Mouse (Mus musculus): ENCODE measurements around the gene Hdhd5. TPM values are rescaled to one million over a fixed set of nuclear protein-coding genes. Genes with fewer than 3 reads are reported as not detected.

Hdhd5 gene
- total RNA-seq, 2 experiments from 2014 or later, result 17.7 to 22.2 TPM

GRCm38 (mm10) chr6:120463086-120463871 is 67.8 kb downstream of the Hdhd5 start, which contains the start of gene Il17ra:
TSS of gene Il17ra (plus strand) at chr6:120463247.
- intact Hi-C loops (cut with DNase I), result no loop called here
- peak; percentile 77 to 79 for DNase-seq

DNA sequence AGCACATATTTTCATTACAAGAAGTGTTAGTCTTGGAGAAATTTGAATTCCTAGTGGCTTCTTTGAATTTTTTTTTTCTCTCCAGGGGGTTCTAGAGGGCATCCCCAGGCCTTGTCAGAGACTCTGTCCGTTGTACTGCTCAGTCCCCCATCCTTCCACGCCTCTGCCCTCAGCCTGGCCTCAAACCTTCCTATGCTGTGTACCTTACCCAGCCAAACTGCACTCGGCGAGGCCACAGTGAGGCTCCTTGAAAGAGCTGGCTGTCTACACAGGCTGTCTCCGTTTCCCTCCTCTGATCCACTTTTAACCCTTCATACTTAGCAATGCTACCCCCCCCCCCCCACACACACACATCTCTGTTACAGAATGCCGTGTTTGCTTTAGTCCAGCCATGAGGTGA is 68.9 kb downstream of the Hdhd5 start:
- intact Hi-C loops (cut with DNase I), result no loop called here
- no peak for DNase-seq

DNA sequence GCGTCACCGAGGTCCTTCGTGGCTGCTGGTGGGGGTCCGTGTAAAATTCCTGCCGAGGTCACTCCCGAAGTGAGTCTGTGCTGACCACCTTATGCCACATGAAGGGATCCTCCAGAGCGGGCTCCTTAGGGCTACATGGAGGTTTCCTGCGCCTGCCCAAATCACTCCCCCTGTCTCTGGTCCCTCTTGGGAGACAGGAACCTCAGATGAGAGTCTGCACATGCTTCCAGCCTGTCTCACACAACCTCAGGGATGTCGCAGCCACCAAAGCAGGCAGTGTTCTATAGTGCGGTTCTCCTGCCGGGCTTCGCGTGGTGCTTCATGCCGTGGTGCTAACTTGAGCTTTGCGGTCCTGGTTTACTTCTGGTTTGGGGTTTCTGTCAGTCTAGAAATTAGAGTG is 69.9 kb downstream of the Hdhd5 start:
- DNase-seq, result no peak
- intact Hi-C loops (cut with DNase I), result no loop called here

Other genes with a start within 250 kb of the Hdhd5 start
- gene D330020A13Rik, start 237.0 kb downstream of the Hdhd5 start, total RNA-seq (2021), result not detected
- gene B4galnt3, start 236.8 kb downstream of the Hdhd5 start, total RNA-seq (2021), result under 1 TPM; 0.27 to 0.39 TPM
- gene Kdm5a, start 167.2 kb downstream of the Hdhd5 start, total RNA-seq (2021), result 10 to 100 TPM; 31.4 to 33.9 TPM
- 1 to 10 TPM; 4.1 to 5.8 TPM for gene Ccdc77, start 166.9 kb downstream of the Hdhd5 start, total RNA-seq (2021)
- gene Il17ra, start 68.1 kb downstream of the Hdhd5 start, total RNA-seq (2021), result 1 to 10 TPM; 2.9 to 3.5 TPM
- not detected for gene Tmem121b, start 37.5 kb downstream of the Hdhd5 start, total RNA-seq (2021)
- 10 to 100 TPM; 16.4 to 20.3 TPM for gene Cecr2, start 135.1 kb upstream of the Hdhd5 start, total RNA-seq (2021)
- under 1 TPM in 1 of 2 experiments, not detected in 1; 0.25 TPM for gene Slc25a18, start 242.3 kb upstream of the Hdhd5 start, total RNA-seq (2021)

All from heart, postnatal 36 days (tissue).